Mouse (Mus musculus): ENCODE results near the gene Inpp5k.

DNA sequence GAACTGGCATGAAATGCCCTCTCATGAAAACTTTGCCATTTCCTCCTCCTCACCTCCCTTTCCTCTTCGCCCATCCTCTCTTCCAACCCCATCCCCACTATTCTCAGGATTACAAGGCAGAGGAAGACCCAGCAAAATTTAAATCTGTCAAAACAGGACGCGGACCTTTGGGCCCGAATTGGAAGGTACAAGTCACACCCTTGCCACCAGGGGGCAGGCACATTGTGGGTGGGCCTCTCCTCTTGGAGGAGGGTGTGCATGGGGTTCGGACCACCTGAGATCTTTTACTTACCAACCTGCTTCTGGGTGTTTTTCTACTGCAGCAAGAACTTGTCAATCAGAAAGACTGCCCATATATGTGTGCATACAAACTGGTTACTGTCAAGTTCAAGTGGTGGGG lies 11.7 kb upstream of the Inpp5k start:
- TF ChIP-seq CTCF (IDR thresholded peaks at IDR 0.05; ENCODE audit: borderline replicate concordance, insufficient read depth, low read length) = peak; percentile 19; the same call in 1 of the 2 replicates
- TF ChIP-seq POLR2A (IDR thresholded peaks at IDR 0.05; ENCODE audit: low read depth, low read length) = no peak
